Mouse (Mus musculus) liver, embryonic 14 days (tissue): ENCODE measurements around the gene Zgrf1. TPM values are rescaled to one million over a fixed set of nuclear protein-coding genes. Genes with fewer than 3 reads are reported as not detected.

Experiments used
- polyA plus RNA-seq: library from polyadenylated mRNA; depleted of rRNA; stranded (reverse); fragments of >200 nt; gene quantifications from 2 replicates; pipeline ENCODE4 v1.2.3, GENCODE M21; 2012; rRNA removed

The Zgrf1 gene
- polyA plus RNA-seq: 5.2 and 5.4 TPM in 2 replicates

GRCm38 (mm10) chr3:127552973-127553719, at the start of gene Zgrf1, which contains the start of gene Larp7:
Zgrf1 (plus strand) TSS chr3:127553489.
Larp7 (minus strand) TSS chr3:127553349.

GRCm38 (mm10) chr3:127633080-127634032, 80.1 kb downstream of the Zgrf1 start, which contains the start of gene Neurog2:
Neurog2 (plus strand) TSS chr3:127633135.

Other genes with a start within 250 kb of the Zgrf1 start
- gene Ank2, start 54.1 kb upstream of the Zgrf1 start, polyA plus RNA-seq: 5.4 and 6.2 TPM in 2 replicates
- gene Larp7, start 140 bp upstream of the Zgrf1 start, polyA plus RNA-seq: 27.9 and 28.1 TPM in 2 replicates
- 0.02 TPM in 2 replicates for gene Neurog2, start 79.6 kb downstream of the Zgrf1 start, polyA plus RNA-seq
- gene Alpk1, start 227.0 kb downstream of the Zgrf1 start, polyA plus RNA-seq: 0.52 and 0.70 TPM in 2 replicates
- gene Tifa, start 236.3 kb downstream of the Zgrf1 start, polyA plus RNA-seq: 8.4 and 10.3 TPM in 2 replicates